22 mouse cellular contexts compared by ENCODE assay signal in genomic region chr16:54498270-54498669, GRCm38 (mm10).
DNase-seq lines count a peak whose midpoint lies in the region; ATAC-seq lines count a peak whose summit lies in the region.
"Had no signal": no experiment of that assay in that cellular context is flagged by ENCODE, and none has a peak within 500 bp of the region (broad histone marks: within the 10 kb centered on the region; RNA-seq: fewer than 3 reads in every experiment).

No protein-coding gene starts in this region.

- H3K4me2 ChIP-seq in forebrain, embryonic 16.5 days (ENCODE audit: low read length): no peak overlapping the region
- H3K4me2 ChIP-seq: embryonic facial prominence, embryonic 13.5 days; embryonic facial prominence, embryonic 15.5 days; forebrain, embryonic 12.5 days had no signal

- DNase-seq in forebrain, embryonic 10.5 days (ENCODE audit: extremely low spot score, low spot score): no peak
- DNase-seq in frontal cortex, postnatal 10 days (ENCODE audit: low spot score in 2 of 2): no peak
- DNase-seq in brain, adult 2 months (ENCODE audit: low read depth, low spot score): peak; percentile 20
- peak; percentile 10 for DNase-seq in brain, embryonic 18.5 days (ENCODE audit: low read depth, low spot score)
- DNase-seq in adrenal gland, adult 2 months: no peak
- DNase-seq: adrenal gland, adult 8-10 months; adrenal gland, postnatal 14 days; adrenal gland, postnatal 36 days; cerebellum, adult 11-12 months; cerebellum, adult 2 months; cerebellum, adult 9-11 months; cerebellum, postnatal 14 days; cerebellum, postnatal 36 days; embryo, embryonic 11 days; gastrocnemius, adult 2 months had no signal

- ATAC-seq in forebrain, embryonic 16.5 days: 0 out of 2 replicates have a peak, but pooled peaks have one; percentile 4
- peak; percentile 52 for ATAC-seq in frontal cortex, adult (ENCODE audit: low TSS enrichment)
- ATAC-seq in monocyte, adult 5-6 weeks (replicated peaks; ENCODE audit: insufficient number of reproducible peaks, low FRiP score, low TSS enrichment, poor library complexity, severe bottlenecking): no peak

- no peak overlapping the region for H3K4me3 ChIP-seq in forebrain, embryonic 16.5 days (replicated peaks; ENCODE audit: low read length)
- no peak overlapping the region for H3K4me3 ChIP-seq in forebrain, embryonic 10.5 days
- H3K4me3 ChIP-seq: embryonic facial prominence, embryonic 13.5 days; embryonic facial prominence, embryonic 15.5 days; erythroblast, embryonic 14.5 days; forebrain, embryonic 12.5 days; gastrocnemius, adult 2 months had no signal

- H3K4me1 ChIP-seq in forebrain, embryonic 16.5 days (replicated peaks; ENCODE audit: control insufficient read depth, insufficient read depth, low read length): no peaks in the 10 kb centered on the region
- no peaks in the 10 kb centered on the region for H3K4me1 ChIP-seq in forebrain, embryonic 10.5 days
- H3K4me1 ChIP-seq: embryonic facial prominence, embryonic 13.5 days; embryonic facial prominence, embryonic 15.5 days; forebrain, embryonic 12.5 days had no signal

- no peaks in the 10 kb centered on the region for H3K27me3 ChIP-seq in forebrain, embryonic 16.5 days (replicated peaks; ENCODE audit: control insufficient read depth, insufficient read depth, low read length)
- no peaks in the 10 kb centered on the region for H3K27me3 ChIP-seq in forebrain, embryonic 10.5 days (ENCODE audit: poor library complexity, severe bottlenecking)
- H3K27me3 ChIP-seq: embryonic facial prominence, embryonic 13.5 days; embryonic facial prominence, embryonic 15.5 days; forebrain, embryonic 12.5 days had no signal

- H3K9me3 ChIP-seq in forebrain, embryonic 16.5 days (ENCODE audit: control insufficient read depth, low read length): no peaks in the 10 kb centered on the region
- H3K9me3 ChIP-seq in forebrain, embryonic 10.5 days: no peaks in the 10 kb centered on the region
- H3K9me3 ChIP-seq: embryonic facial prominence, embryonic 13.5 days; embryonic facial prominence, embryonic 15.5 days; forebrain, embryonic 12.5 days had no signal

- H3K9ac ChIP-seq in forebrain, embryonic 16.5 days (replicated peaks; ENCODE audit: low read depth, low read length): no peak overlapping the region
- H3K9ac ChIP-seq: embryonic facial prominence, embryonic 13.5 days; embryonic facial prominence, embryonic 15.5 days; forebrain, embryonic 12.5 days had no signal

- no peak overlapping the region for H3K27ac ChIP-seq in forebrain, embryonic 16.5 days (ENCODE audit: low read length)
- H3K27ac ChIP-seq in forebrain, embryonic 10.5 days: no peak overlapping the region
- H3K27ac ChIP-seq: embryonic facial prominence, embryonic 13.5 days; embryonic facial prominence, embryonic 15.5 days; forebrain, embryonic 12.5 days; gastrocnemius, adult 2 months had no signal

- 73% methylated on average over 3 of the region's 3 CpGs for whole genome bisulfite sequencing in forebrain, embryonic 16.5 days
- 96% methylated on average over 3 of the region's 3 CpGs for WGBS in forebrain, embryonic 10.5 days

- H3K36me3 ChIP-seq in forebrain, embryonic 16.5 days (ENCODE audit: control insufficient read depth, insufficient read depth): no peaks in the 10 kb centered on the region
- no peaks in the 10 kb centered on the region for H3K36me3 ChIP-seq in forebrain, embryonic 10.5 days (replicated peaks)
- H3K36me3 ChIP-seq: embryonic facial prominence, embryonic 13.5 days; embryonic facial prominence, embryonic 15.5 days; forebrain, embryonic 12.5 days had no signal

Comparison
In these comparisons a context has a peak if more than half of its experiments do, and no peak if none do; other contexts are left out.
1. DNase-seq: peak in brain, adult 2 months (single experiment) and brain, embryonic 18.5 days (single experiment); none in forebrain, embryonic 10.5 days (single experiment), frontal cortex, postnatal 10 days (0 of 2) and adrenal gland, adult 2 months (single experiment).